Mouse (Mus musculus): ENCODE measurements around the gene Hspb6.

Gene Hspb6

DNA sequence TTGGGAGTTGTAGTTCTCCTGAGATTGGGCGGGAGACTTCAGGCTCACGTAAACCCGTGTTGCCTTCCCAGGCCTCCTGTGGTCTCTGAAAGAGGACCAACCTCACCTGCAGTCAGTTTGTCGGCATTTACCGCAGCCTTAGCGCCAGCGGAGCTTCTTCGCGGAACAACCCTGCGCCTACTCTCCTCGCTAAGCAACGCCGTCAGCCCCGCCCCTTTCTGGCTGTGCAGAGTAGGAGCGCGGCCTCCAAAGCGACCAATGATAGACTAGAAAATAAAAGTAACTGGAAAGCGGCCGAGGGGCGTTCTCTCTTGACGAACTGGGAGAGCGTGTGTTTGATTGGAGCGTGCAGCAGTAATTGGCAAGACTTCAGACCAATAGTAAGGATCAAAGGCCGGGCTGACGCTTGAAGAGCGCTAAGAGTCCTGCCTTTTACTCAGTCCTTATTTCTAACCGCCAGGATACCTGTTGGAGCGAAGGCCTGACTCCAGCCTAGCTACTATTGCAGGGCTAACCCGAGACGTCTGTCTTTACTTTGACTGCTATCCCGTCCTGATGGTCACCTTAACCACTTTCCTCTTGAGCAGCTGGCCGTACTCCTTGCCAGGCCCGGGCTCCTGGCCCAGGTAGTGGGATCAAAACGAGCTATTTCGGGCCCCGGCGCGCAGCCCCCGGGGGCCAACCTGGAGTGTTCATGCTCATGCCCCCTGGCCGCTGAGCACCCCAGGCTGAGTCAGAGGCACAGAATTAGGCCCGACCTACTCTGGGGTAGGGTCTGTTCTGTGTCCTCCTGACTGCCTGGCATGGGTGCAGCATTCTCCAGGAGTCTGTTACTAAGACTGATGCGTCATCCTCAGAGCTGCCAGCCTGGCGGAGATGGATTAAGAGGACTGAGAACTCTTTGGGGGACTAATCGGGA lies at the start of gene Hspb6, which contains the start of gene Proser3:
Gene Hspb6, plus strand, starts transcription at position 77 of the 919 bp plus-strand sequence.
Gene Proser3, minus strand, starts transcription at position 198 of the 919 bp plus-strand sequence.
- DNase-seq (ENCODE audit: low spot score in 2 of 2): peak; percentile 95

DNA sequence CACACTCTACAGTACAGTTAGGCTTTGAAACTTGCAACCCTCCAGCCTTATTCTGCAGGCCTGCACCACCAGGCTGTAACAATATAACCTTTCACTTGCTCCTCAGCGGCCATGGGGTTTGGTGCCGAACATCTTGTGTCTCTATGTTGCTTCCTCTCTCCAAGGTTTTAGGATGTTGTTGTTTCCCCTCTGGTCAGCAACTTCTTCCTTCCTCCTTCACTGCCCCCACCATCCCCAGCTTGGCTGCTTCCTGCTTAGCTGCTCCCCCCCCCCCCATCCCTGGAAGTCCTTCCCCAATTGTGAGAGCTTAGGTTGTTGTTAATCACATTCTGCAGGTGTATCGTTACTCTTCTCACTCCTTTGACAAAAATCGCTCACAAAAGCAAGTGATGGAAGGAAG lies 43.9 kb upstream of the Hspb6 start:
- no peak for DNase-seq (ENCODE audit: low spot score in 2 of 2)

DNA sequence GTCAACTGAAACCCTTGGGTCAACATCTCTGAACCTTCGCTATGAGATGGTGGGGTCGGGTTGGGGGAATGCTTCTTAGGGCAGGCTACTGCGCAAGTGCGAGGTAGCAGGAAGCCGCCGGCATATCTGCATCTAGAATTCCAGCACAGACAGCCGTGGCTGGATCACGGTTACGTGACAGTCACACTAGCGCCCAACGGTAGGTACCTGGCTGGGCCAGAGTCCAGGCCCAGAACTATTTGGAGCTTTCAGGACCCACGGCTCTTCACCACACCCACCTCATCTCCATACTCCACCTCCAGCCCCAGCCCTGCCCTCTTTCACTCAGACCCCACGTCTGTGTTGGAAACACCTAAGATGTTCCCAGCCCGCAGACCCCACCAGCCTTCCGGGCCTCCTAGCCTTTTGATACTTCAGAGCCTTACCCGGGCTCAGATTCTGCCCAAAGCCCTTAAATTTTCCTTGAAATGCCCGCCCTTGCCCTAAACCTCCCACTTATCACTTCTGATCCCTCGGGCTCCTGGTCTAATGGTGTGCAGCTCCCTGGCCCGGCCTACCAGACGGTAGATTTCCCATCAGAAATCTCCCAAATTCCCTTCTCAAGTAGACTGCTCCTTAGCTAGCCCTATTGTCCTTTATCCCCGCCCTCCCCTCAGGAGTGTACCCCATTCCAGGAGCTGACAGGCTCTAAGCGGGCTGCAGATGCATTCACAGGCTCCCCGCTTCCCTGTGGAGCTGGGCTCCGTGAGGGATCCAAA lies 36.8 kb upstream of the Hspb6 start:
- DNase-seq (ENCODE audit: low spot score in 2 of 2): no peak

DNA sequence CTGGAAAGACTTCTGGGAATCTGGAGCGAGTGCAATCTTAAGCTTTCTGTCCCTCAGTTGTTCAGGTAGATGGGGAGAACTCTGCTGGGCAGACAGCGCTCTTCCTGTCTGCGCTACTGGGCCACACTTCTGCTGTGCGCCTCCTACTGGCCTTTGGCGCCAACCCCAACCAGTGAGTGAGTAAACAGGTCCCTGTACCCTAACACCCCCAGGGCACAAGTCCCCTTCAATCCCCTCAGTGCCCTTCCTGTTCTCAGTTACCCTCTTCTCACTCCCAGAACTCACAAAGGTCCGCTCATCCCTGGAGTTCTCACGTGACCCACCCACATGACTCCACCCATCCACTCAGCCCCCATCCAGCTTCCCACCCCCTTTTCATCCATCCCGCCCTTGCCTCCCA lies 33.7 kb upstream of the Hspb6 start:
- no peak for DNase-seq (ENCODE audit: low spot score in 2 of 2)

DNA sequence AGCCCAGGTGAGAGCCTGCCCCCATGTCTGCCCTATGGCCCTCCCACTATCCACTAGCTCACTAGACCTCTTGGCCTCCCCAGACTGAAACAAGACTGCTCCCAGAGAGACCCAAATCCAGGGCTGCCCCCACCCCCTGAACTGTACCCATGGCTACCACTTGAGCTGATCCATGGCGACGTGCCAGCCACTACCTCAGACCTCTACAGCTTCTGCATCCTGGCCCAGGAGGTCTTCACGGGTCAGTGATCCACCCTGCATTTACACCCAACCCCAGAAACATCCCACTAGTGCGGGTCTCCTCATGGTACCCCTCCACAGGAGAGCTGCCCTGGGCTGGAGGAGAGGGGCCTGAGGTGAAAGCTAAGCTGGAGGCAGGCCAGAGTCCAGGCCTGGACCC lies 31.6 kb upstream of the Hspb6 start:
- DNase-seq (ENCODE audit: low spot score in 2 of 2): no peak

DNA sequence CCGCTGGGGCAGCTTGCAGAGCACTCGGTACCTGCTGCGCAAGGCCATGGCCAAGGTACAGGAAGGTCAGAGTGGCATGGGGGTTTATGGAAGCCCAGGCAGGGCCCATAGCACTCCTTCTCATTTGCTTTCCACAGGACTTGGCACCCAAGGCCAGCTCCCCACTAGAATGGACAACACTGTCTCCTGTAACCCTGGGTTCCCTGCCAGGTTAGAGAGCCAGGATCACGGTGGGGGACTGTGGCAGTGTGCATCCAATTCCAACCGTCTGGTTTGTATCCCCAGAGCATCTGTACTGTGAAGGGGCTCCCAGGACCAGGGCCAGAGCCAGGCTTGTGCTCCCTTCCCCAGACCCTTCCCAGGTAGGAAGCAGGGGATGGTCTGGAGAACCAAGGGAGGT lies 31.1 kb upstream of the Hspb6 start:
- DNase-seq (ENCODE audit: low spot score in 2 of 2): no peak

DNA sequence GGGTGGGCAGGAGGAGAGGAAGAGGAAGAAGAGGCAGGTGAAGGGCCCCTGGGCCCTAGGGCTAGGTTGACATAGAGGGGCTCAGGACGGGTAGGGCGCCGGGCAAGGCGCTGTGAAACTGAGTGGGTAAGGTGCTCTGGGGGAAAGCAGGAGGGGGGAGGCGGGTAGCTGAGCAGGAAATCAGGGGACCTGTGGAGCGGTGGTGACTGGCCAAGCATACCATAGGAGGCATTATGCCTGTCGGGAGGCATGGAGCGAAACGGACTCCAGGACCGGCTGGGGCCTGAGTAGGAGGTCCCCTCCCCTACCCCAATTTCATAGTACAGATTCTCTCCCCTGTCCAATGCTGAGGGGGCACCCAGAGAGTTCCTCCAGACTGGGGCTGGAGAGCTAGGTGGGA lies 29.1 kb upstream of the Hspb6 start:
- no peak for DNase-seq (ENCODE audit: low spot score in 2 of 2)

DNA sequence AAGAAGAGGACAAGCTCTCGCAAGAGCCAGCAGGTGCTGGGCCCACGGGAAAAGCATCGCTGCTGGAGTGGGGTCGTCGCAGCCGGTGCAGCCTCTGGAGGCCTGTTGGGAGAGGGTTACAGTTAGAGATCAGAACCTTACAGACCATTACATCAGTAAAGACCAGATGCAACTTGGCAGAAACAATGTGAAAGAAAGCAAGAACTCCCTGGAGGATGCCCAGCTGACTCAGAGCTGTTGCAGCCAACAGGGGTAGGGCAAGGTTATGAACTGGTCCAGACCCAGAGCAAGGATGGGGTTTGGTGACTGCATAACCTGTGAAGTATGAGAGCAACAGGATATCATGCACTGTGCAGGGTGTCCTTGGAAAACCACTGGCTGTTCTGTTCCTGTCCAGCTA lies 27.5 kb upstream of the Hspb6 start:
- DNase-seq (ENCODE audit: low spot score in 2 of 2): no peak

DNA sequence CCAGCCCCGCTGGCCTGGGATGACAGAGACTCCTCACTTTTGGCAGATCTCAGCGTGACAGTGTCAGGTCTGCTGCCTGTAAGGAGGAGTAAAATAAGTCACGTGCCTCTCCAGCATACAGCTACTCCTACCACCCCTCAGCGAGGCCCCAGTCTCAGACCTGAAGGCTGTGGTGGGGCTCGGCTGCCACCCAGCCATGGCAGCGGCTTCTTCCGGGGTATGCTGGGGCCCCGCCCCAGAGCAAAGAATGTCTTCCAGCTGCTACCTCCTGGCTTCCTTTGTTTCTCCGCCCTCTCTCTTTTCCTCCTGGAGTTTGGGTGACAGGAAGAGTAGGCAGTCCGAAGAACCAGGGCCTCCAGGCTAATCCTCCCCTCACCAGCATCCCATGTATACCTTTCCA lies 26.0 kb upstream of the Hspb6 start:
- DNase-seq (ENCODE audit: low spot score in 2 of 2): no peak

DNA sequence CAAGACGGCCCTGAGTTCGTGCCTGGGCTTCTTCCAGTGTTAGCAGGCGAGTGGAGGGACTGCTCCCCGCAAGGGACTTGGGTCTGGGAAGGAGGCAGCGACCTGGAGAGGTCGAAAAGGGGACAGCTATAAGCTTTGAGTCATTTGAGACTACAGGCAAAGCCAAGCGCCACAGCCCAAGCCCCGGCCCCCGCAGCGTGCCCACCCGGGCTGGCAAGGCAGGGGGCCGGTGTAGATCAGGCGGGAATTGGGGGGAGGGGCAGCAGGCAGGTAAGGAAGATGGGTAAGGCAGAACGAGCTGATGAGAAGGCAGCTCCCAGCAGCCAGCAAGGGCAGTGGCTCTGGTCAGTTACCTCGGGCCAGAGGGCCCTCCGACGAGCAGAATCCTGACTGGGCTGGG lies 25.6 kb upstream of the Hspb6 start:
- no peak for DNase-seq (ENCODE audit: low spot score in 2 of 2)

DNA sequence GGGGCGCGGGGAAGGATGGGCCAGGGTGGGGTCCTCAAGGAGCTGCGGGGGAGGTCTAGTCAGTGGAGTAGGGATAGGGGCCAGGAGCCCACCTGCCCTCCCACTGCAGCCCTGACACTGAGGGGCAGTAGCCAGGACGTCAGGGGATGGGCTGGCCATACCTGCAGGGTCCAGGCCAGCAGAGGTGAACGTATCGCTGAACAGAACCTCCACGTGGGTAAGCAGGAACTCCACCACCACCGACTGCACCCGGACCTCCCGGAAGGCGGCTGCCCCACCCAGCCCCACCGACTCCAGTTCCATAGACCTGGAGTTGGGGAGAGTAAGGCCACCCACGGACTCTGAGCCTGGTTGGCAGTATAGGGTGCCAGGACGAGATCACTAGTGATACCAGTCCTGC lies 25.0 kb upstream of the Hspb6 start:
- no peak for DNase-seq (ENCODE audit: low spot score in 2 of 2)

DNA sequence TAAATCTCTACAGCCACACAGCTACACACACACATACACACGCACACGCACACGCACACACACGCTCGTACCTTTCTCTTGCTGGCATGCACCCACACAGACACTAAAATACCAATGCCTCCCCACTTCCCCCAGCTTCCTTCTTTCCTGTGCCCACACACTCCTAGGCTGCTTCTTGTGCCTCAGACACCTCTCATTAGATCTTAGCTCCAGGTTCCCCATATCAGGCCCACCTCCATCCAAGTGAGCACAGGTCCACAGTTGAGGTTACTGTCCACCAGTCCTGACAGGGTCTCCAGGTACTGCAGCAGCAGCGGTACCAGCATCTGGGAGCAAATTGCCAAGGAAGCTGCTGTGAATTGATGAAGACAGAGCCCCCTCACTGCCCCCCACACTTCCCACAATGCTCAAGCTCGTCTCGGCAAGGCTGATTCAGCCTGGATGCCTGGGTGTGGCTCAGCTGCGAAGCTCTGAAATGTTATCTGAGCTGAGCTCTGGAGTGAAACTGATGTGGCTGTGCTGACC lies 20.6 kb upstream of the Hspb6 start:
- DNase-seq (ENCODE audit: low spot score in 2 of 2): no peak

DNA sequence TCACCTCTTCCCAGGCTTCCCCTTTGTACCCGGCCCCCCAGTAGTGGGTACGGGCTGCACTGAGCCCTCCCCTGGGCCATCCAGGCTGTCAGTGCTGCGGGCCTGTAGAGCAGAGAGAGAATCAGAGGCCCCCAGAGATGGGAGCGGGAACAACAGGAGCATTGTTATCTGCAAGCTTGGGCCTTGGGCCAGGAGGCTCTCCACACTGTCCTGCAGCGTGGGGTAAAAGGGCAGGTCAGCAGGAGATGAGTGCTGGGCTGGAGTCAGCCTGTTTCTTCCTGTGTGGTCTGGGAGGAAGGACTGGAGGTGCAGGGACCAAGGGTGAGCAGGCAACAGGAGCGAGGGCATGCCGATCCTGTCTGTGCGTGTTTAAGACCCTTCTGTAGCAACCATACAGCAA lies 19.0 kb upstream of the Hspb6 start:
- no peak for DNase-seq (ENCODE audit: low spot score in 2 of 2)

DNA sequence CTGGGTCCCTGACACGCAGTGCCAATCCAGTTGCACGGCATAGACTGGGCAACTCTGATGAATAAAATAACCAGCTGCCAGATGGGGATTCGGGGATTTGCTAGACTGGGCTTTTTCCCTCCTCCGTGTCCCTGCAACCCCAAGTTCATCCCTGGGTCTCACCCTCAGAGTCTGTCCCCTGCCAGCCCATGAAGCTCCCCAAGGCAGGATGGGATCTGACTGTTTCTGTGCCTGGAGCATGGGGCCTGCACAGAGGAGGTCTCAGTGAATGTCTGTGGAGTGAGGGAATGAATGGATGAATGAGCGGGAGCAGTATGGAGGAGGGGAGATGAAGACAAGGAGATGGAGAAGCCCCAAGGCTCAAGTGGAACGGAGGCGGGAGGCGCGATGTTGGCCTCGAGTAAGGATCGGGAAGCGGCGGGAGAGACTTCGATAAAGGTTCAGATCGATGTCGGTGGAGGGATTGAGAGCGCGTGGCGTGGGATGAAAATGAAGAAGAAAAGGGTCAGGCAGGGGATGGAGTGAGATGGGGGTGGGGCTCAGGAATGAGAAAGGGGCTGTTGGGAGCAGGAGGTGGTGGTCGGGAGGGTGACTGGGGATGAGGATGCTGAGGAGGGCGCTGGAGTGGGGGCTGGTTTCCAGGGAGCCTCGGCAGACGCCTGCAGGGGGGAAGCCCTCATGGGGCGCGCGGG lies 17.9 kb upstream of the Hspb6 start:
- DNase-seq (ENCODE audit: low spot score in 2 of 2): no peak

DNA sequence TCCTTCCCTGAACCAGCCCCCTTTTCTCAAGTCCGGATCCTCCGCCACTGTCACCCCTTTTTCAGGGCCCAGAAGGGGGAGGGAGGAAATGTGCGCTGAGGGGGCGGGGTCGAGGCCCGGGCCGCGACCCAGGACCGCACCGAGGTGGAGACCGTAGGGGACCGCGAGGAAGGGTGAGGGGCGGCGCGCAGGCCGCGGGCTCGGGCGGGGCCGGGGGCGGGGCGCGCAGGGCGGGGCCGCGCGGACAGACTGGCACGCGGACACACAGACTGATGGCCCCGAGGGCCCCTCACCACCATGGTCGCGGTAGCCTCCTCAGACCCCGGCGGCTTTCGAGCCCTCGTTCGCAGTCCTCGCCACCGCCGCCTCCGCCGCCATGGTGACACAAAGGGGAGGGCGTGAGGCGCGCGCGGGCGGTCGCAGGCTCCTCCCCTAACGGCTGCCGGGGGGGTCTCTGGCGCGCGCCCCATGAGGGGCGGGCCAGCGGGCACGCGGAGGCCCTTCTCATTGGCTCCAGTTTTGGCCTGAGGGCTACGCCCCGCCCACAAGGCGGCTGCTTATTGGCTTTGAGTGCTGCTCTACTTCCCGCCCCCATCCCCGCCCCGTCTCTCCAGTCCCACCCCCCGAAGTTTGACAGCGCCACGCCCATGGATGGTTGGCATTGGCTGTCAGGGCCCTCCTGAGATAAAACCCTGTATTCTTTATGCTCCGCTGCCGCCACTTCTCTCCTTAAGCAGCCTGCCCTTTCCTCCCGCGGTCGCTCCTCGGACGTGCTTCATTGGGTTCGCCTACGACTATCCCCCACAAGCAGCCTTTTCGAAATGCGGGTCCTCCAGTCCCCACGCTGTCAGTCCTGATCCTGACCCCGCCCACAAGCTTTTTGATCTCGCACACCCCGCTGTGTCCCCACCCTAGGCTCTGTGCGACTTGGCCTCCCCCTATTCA lies 17.1 kb upstream of the Hspb6 start, which contains the start of gene Arhgap33:
Gene Arhgap33, minus strand, starts transcription at position 428 of the 945 bp plus-strand sequence.
- DNase-seq (ENCODE audit: low spot score in 2 of 2): peak; percentile 97

DNA sequence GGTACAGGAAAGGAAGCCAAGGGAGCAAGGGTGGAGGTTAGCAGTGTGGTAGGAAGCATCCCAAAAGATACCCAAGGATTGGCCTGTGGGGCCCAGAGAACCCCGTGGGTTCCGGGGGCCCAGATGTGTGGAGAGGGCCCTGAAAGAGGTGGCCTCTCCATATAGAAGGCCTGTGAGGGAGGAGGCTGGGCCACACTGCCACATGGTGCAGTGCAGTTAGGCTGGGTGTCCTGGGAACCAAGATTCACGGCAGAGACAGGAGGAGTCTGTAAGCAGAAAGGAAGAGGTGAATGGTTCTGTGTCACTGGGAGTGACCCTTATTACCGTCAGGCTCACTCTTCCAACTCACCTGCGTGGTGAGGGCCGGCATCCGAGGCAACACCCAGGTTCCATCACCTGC lies 11.4 kb upstream of the Hspb6 start:
- DNase-seq (ENCODE audit: low spot score in 2 of 2): no peak

DNA sequence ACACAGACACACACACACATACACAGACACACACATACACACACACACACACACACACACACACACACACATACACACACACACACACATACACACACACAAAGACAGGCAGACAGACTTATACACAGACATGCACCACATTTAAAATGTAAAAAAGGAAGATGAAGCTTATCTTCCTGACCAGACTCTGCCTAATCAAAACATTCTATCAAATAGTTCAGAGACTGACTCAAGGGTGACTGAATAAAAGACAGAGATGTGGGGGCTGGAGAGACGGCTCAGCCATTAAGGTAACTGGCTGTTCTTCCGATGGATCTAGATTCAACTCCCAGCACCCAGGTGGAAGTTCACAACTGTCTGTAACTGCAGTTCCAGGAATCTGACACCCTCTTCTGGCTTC lies 7.7 kb upstream of the Hspb6 start:
- no peak for DNase-seq (ENCODE audit: low spot score in 2 of 2)

DNA sequence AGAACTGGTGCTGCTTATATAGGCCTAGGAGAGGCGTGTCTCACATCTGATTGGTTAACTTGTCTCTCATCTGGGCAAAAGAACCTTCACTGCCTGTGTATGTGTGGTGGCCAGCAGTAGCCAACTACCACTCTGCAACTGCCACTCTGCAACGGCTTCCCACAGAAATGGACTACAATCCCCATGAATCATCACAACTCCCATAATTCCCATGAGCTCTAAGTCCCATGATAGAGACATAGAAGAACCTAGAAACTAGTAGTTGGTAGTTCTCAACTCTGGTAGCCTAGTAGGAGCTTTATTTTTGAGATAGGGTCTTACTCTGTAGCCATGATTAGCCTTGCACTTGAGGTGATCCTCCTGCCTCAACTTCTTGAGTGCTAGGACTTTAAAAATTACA lies 2.1 kb upstream of the Hspb6 start:
- no peak for DNase-seq (ENCODE audit: low spot score in 2 of 2)

DNA sequence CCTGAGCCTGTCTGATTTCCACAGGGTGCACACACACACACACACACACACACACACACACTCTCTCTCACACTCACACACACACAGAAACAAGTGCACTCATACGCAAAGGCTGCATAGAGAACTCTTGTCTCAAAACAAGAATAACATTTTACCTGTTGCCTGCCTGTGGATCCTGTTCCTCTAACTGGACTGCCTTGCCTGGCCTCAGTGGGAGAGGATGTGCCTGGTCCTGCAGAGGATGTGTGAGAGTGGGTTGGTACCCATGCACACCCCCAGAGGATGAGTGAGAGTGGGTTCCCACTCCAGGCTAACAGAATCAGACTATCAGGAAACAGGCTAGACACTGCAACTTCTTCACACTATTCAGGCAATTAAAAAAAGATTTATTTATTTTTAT lies 1.4 kb upstream of the Hspb6 start:
- DNase-seq (ENCODE audit: low spot score in 2 of 2): no peak

DNA sequence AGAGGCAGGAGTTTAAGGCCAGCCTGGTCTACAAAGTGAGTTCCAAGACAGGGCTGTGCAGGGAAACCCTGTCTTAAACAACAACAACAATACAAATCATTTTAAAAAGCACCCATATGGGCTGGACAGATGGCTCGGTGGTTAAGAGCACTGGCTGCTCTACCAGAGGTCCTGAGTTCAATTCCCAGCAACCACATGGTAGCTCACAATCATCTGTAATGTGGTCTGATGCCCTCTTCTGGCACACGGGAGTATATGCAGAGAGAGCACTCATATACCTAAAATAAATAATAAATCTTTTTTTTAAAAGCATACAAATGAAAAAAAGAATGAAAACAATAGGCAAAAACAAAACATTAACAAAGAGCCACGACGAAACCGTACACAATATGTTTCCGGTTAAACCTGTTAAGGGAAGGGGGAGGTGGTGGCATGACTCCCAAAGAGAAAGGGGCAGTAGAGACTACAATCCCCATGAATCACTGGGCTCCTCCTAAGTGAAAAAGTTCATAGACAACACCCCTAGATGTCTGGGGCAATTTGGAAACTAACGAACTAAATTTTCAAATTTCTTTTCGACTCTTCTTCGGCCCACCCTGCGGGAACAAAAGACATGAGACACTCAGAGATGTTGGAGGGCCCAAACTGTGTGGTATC lies 405 bp upstream of the Hspb6 start:
- peak in 1 of 2 experiments; percentile 55 for DNase-seq (ENCODE audit: low spot score in 2 of 2)

Data from thymus, postnatal 10 days (tissue).